Mouse (Mus musculus) liver, postnatal 0 days (tissue): ENCODE measurements at regions not wholly inside any gene's neighbourhood (a gene's known extent, or its start where the extent isn't known, plus 50 kb on each side); places are given as distances from the start of the nearest gene placed in this dataset.

Experiments
- ATAC-seq: fragments of 200-750 bp; cut with Nextera tagmentation; 2 replicates; pipeline ENCODE4 v1.8.0; 2017; ENCODE audit warnings: mild to moderate bottlenecking, moderate library complexity
- DNase-seq: peaks from one replicate; pipeline ENCODE4 v3.0.0-alpha.2; 2016
- H3K27ac ChIP-seq: fragments of 300-500 bp; sonication (generic); 2 replicates; pipeline ENCODE4 v1.5.1; 2014; ENCODE audit warnings: antibody characterized with exemption, moderate library complexity, mild to moderate bottlenecking, low read depth
- H3K27me3 ChIP-seq: fragments of 300-500 bp; sonication (generic); 2 replicates; pipeline ENCODE4 v1.6.1; 2014; ENCODE audit warnings: low read length, control low read depth, mixed read lengths; ENCODE audit not compliant: insufficient read depth
- H3K36me3 ChIP-seq: fragments of 300-500 bp; sonication (generic); replicated peaks from 2 replicates; pipeline ENCODE4 v1.6.1; 2014; ENCODE audit warnings: mild to moderate bottlenecking, control low read depth, low read length, moderate library complexity, mixed read lengths; ENCODE audit not compliant: insufficient read depth
- H3K4me1 ChIP-seq: fragments of 300-500 bp; sonication (generic); 2 replicates; pipeline ENCODE4 v1.6.1; 2014; ENCODE audit warnings: antibody characterized with exemption, mild to moderate bottlenecking, control low read depth; ENCODE audit not compliant: insufficient read depth
- H3K4me2 ChIP-seq: fragments of 300-500 bp; sonication (generic); 2 replicates; pipeline ENCODE4 v1.6.1; 2014; ENCODE audit warnings: low read depth, mild to moderate bottlenecking, low read length, moderate library complexity, mixed read lengths
- H3K4me3 ChIP-seq: fragments of 300-500 bp; sonication (generic); 2 replicates; pipeline ENCODE4 v1.5.1; 2014; ENCODE audit warnings: low read depth, low read length
- H3K9ac ChIP-seq: fragments of 300-500 bp; sonication (generic); replicated peaks from 2 replicates; pipeline ENCODE4 v1.6.1; 2014; ENCODE audit warnings: mild to moderate bottlenecking, moderate library complexity
- H3K9me3 ChIP-seq: fragments of 300-500 bp; sonication (generic); 2 replicates; pipeline ENCODE4 v1.6.1; 2016; ENCODE audit warnings: mild to moderate bottlenecking, control low read depth, low read length, mixed read lengths
- CTCF ChIP-seq: sonication (generic); IDR thresholded peaks from 2 replicates; pipeline ENCODE4 v1.5.1; 2016; ENCODE audit warnings: antibody characterized with exemption, low read depth
- EP300 ChIP-seq: IDR thresholded peaks from 2 replicates; pipeline ENCODE4 v1.6.1; 2016; ENCODE audit warnings: antibody characterized with exemption, low read depth, mild to moderate bottlenecking
- WGBS: fragments of 180-500 bp; shearing (Covaris S2); extraction: QIAGEN DNeasy Blood & Tissue Kit; methylation state at CpG from one replicate; pipeline ENCODE4 v1.1.7; 2014; ENCODE audit not compliant: insufficient replicate concordance; 5-methylcytosine and 5-hydroxymethylcytosine counted together

DNA sequence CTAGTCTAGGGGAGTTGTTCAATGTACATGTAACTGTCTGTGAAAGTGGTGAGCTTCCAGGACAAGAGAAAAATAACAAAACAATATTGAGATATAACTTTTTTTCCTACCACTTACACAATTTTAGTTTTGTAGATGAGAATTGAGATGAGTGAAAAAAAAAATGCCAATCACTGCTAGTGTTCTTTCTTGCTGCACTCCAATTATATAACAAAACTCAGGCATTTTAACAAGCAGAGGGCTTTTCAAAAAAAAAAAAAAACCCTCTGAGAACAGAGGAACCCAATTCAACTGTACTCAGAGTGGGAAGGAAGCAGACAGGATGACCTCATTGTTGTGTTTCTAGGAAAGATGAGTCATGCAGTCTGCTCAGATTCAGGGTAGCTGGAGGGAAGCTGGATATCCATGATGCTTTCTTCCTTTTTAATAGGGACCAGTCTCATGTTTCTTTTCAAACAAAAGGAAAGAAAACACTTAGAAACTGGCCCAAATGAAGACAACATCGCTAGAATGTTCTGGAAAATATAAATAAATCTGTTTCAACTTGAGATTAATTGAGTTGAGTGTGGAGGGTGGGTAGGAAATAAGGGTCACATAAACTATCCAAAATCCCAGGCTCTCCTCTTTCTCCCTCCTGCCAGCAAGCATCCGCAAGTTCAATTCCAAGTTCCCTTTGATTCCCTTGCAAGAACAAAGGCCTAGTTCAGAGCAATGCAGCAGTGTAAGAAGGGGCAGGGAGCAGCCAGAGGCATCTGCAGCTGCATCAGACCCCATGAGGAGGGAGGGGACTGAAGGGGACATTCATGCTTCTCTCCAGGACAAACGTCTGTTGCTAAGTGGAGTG, 250.6 kb downstream of the Trib2 start:
- 36% methylated on average over 3 of the region's 3 CpGs for WGBS
- DNase-seq (no peak), ATAC-seq (no peak)
- Histone ChIP-seq H3K4me3 (no peak overlapping the region), H3K4me2 (no peak overlapping the region), H3K27ac (no peak overlapping the region), H3K4me1 (no peaks in the 10 kb centered on the region), H3K9ac (no peak overlapping the region), H3K9me3 (no peaks in the 10 kb centered on the region), H3K36me3 (no peaks in the 10 kb centered on the region), H3K27me3 (no peaks in the 10 kb centered on the region)
- TF ChIP-seq EP300: no peak
- no peak for TF ChIP-seq CTCF

DNA sequence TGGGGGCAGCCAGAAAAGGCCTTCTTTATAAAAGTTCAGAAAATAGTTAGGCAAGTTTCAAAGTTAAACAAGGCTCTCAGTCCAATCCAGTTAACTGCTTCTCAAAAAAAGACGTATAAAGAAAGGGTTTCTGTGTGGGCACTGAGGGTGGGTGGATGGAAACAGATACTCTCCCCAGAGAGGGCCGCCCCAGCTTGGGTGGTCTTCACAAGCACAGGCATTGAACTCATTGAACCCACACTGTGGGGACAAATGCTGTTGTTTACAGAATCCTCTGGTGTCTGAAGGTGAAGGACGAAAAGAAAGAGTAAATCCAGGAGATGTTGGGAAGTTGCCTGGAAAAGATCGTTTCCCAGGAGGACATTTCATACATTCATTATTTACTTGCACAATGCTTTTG, 253.9 kb downstream of the Trib2 start:
- Histone ChIP-seq H3K27me3 (no peaks in the 10 kb centered on the region), H3K27ac (no peak overlapping the region), H3K4me1 (no peaks in the 10 kb centered on the region), H3K4me2 (no peak overlapping the region), H3K4me3 (no peak overlapping the region), H3K36me3 (no peaks in the 10 kb centered on the region), H3K9me3 (no peaks in the 10 kb centered on the region), H3K9ac (no peak overlapping the region)
- no peak for TF ChIP-seq EP300
- no peak for TF ChIP-seq CTCF
- 67% methylated on average over 4 of the region's 4 CpGs for WGBS
- DNase-seq (no peak), ATAC-seq (no peak)

DNA sequence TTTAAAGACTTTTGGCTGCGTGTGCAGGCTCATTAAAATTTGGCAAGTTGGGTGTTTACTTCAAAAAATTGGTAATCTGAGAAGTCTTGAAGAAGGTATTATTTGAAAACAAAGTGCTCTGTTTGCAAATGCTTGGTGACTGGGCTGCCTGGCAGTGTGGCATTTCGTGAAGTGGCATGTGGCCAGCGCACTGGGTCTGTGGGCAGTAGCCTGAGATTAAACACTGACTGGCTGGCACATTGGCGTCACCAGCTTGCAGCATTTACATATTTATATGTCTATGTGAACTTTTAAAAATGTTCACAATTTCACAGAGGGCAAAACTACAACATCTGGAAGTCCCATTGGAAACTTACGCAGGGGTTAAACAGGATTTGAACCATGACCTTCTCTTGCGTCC, 261.3 kb downstream of the Trib2 start:
- H3K4me3 ChIP-seq: no peak overlapping the region
- TF ChIP-seq EP300 (no peak), CTCF (no peak)
- H3K9ac ChIP-seq: no peak overlapping the region
- H3K4me2 ChIP-seq: no peak overlapping the region
- DNase-seq (no peak), ATAC-seq (no peak)
- H3K27ac ChIP-seq: no peak overlapping the region
- 86% methylated on average over 6 of the region's 6 CpGs for WGBS
- no peaks in the 10 kb centered on the region for H3K36me3 ChIP-seq
- no peaks in the 10 kb centered on the region for H3K27me3 ChIP-seq
- no peaks in the 10 kb centered on the region for H3K4me1 ChIP-seq
- no peaks in the 10 kb centered on the region for H3K9me3 ChIP-seq

DNA sequence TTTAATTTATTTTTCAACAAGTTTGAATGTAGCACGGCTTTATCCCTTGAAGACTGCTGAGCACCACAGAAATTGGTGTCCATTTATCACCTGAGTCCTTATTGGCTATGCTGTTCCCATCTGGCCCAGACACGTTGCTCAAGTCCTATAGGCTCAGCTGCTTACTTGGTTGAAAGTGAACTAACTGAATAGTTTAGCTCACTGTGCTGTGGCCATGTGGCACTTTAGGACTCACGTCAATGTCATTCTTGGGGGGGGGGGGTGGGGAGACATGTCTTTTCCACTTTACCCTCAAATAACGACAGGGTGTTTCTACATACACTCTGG, 263.1 kb downstream of the Trib2 start:
- H3K9ac ChIP-seq: no peak overlapping the region
- H3K36me3 ChIP-seq: no peaks in the 10 kb centered on the region
- ATAC-seq: no peak
- H3K4me3 ChIP-seq: no peak overlapping the region
- no peaks in the 10 kb centered on the region for H3K4me1 ChIP-seq
- no peaks in the 10 kb centered on the region for H3K27me3 ChIP-seq
- TF ChIP-seq CTCF (no peak), EP300 (no peak)
- no peak overlapping the region for H3K4me2 ChIP-seq
- DNase-seq: no peak
- H3K9me3 ChIP-seq: no peaks in the 10 kb centered on the region
- no peak overlapping the region for H3K27ac ChIP-seq
- 68% methylated on average over 4 of the region's 4 CpGs for whole genome bisulfite sequencing

DNA sequence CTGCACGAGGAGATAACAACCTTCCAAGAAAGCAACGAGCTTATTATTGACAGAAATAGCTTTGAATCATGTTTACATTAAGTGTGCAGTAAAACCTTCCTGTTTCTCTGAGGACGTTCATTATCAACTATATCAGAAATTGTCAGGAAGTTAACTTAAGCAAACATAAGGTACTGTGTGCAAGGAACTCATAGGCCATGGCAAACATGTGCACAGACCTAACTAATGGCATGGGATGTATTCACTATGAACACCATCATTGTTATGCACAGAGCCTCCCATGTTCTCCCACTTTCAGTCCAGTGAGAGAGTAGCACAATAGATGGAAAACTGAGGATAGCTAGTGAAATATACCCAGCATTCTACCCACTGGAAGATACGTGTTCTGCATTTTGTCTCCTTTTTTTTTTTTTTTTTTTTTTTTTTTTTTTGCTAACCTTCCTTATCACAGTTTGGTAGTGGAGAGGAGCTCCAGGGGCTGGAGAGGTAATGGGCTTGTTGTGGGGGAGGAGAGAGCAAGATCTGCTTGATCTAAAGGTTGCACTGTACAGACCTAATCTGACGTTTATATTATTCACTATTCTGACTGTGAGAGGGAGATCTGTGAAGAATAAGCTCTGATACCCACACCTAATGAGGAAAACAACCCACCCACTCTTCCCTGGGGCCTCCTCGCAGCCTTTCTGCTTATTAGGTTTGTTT, 263.6 kb downstream of the Trib2 start:
- no peak for DNase-seq
- H3K27me3 ChIP-seq: no peaks in the 10 kb centered on the region
- ATAC-seq: no peak
- no peak for TF ChIP-seq CTCF
- no peak for TF ChIP-seq EP300
- H3K36me3 ChIP-seq: no peaks in the 10 kb centered on the region
- no peak overlapping the region for H3K4me2 ChIP-seq
- WGBS: 52% methylated on average over 6 of the region's 6 CpGs
- no peaks in the 10 kb centered on the region for H3K4me1 ChIP-seq
- no peak overlapping the region for H3K27ac ChIP-seq
- no peak overlapping the region for H3K9ac ChIP-seq
- H3K9me3 ChIP-seq: no peaks in the 10 kb centered on the region
- no peak overlapping the region for H3K4me3 ChIP-seq

DNA sequence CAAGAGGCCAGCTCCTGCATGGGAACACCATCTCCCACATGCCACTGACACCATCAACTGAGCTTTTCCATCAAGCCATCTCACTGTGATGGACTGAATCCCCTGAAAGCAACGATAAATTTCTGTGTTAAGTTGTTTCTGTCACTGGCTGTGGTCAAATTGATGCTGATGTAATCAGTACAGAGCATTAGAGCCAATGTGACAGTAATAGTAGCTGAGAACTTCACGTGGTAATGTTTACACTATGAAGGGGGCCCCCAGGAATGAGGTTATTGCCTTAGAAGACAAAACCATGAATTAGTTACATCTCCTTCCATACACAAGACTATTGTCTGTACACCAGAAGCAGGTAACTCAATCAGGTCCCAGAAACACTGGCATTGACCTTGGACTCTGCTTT, 264.5 kb downstream of the Trib2 start:
- Histone ChIP-seq H3K9ac (no peak overlapping the region), H3K27ac (no peak overlapping the region), H3K4me3 (no peak overlapping the region), H3K36me3 (no peaks in the 10 kb centered on the region), H3K4me1 (no peaks in the 10 kb centered on the region), H3K4me2 (no peak overlapping the region), H3K27me3 (no peaks in the 10 kb centered on the region), H3K9me3 (no peaks in the 10 kb centered on the region)
- DNase-seq: no peak
- ATAC-seq: no peak
- WGBS: 52% methylated on average over 2 of the region's 2 CpGs
- TF ChIP-seq EP300 (no peak), CTCF (no peak)
